Mouse (Mus musculus) heart, embryonic 15.5 days (tissue): ENCODE measurements around the gene Topaz1. TPM values are rescaled to one million over a fixed set of nuclear protein-coding genes. Genes with fewer than 3 reads are reported as not detected.
A peak's percentile ranks its signal among the peaks of the same experiment; 100 is the strongest.

ENCODE experiments used
- ATAC-seq: fragments of 200-750 bp; cut with Nextera tagmentation; replicated peaks from 2 replicates; pipeline ENCODE4 v1.8.0; 2017; ENCODE audit warnings: low read depth, moderate TSS enrichment; ENCODE audit not compliant: insufficient number of reproducible peaks, insufficient read depth, low FRiP score
- H3K27ac ChIP-seq: fragments of 300-500 bp; sonication (generic); 2 replicates; pipeline ENCODE4 v1.5.1; 2015; ENCODE audit warnings: mild to moderate bottlenecking, inconsistent platforms
- H3K27me3 ChIP-seq: fragments of 300-500 bp; sonication (generic); 2 replicates; pipeline ENCODE4 v1.6.1; 2015; ENCODE audit warnings: inconsistent platforms
- H3K36me3 ChIP-seq: fragments of 300-500 bp; sonication (generic); 2 replicates; pipeline ENCODE4 v1.6.1; 2015; ENCODE audit warnings: mild to moderate bottlenecking, inconsistent platforms
- H3K4me1 ChIP-seq: fragments of 300-500 bp; sonication (generic); replicated peaks from 2 replicates; pipeline ENCODE4 v1.6.1; 2015; ENCODE audit warnings: inconsistent platforms
- H3K4me2 ChIP-seq: fragments of 300-500 bp; sonication (generic); 2 replicates; pipeline ENCODE4 v1.6.1; 2015; ENCODE audit warnings: inconsistent platforms, mild to moderate bottlenecking, moderate library complexity
- H3K4me3 ChIP-seq: fragments of 300-500 bp; sonication (generic); 2 replicates; pipeline ENCODE4 v1.5.1; 2015; ENCODE audit warnings: mild to moderate bottlenecking, inconsistent platforms
- H3K9ac ChIP-seq: fragments of 300-500 bp; sonication (generic); 2 replicates; pipeline ENCODE4 v1.6.1; 2015; ENCODE audit warnings: mild to moderate bottlenecking, inconsistent platforms
- H3K9me3 ChIP-seq: fragments of 300-500 bp; sonication (generic); replicated peaks from 2 replicates; pipeline ENCODE4 v1.6.1; 2016; ENCODE audit warnings: inconsistent platforms
- WGBS: fragments of 180-500 bp; shearing (Covaris S2); methylation state at CpG from one replicate; pipeline ENCODE4 v1.1.7; 2015; ENCODE audit warnings: mixed read lengths; 5-methylcytosine and 5-hydroxymethylcytosine counted together
- polyA plus RNA-seq: library from polyadenylated mRNA; unstranded; fragments of >200 nt; fragmentation: Nextera tagmentation; extraction: Ambion mirVana; gene quantifications from 2 replicates; pipeline ENCODE4 v1.2.1, GENCODE M21; 2015

Gene Topaz1
- polyA plus RNA-seq, 1 experiment from 2014 or later: 0.05 TPM

DNA sequence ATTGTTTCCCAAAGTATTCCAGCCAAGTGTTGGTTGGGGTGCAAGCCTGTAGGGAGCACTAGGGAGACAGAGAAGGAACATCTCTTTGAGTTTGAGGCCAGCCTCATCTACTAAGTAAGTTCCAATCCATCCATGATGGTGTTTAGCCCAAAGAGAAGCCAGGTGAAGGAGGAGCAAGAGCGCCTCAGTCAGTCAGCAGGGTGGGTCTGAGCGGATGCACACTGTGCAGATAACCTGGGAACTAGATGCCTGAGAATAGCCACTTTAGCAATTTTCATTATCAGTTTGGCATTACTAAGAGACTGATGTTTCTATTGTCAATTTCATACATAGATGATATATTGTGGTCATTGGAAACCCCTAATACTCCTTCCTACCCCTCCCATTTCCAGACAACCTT is 67.6 kb downstream of the Topaz1 start:
- Histone ChIP-seq H3K27ac (no peak overlapping the region), H3K4me1 (peaks cover 8% of the 10 kb centered on the region), H3K9ac (no peak overlapping the region), H3K9me3 (no peaks in the 10 kb centered on the region), H3K4me2 (no peak overlapping the region), H3K27me3 (no peaks in the 10 kb centered on the region), H3K4me3 (no peak overlapping the region), H3K36me3 (peaks cover 8% of the 10 kb centered on the region)
- 94% methylated on average over 2 of the region's 2 CpGs for whole genome bisulfite sequencing
- ATAC-seq: no peak

DNA sequence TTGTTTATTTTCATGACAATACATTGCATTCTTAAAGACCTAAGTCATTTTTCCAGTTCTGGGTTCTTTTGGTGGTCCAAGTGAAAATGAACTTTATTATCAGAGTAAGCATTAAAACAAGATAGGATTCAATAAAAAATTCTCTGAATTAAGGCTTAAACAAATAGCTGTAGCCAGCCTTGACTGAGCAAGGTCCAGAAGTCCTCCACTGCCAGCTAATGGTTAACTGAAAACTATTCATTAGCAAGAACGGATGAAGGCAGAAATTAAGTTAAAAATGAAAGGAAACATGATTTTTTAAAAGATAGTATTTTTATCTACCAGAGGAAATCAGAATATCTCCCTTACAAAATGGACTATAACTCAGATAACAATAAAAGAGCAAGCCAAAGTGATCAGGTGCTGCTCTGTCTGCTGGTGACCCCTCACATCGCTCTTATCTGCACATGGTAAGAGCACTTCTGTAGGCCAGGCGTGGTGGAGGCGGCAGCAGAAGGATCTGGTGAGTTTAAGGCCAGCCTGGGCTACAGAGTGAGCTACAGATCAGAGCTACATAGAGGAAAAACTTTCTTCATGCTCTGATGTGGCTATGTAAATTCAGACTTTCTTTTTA is 68.2 kb downstream of the Topaz1 start:
- WGBS: 68% methylated on average over 4 of the region's 4 CpGs
- Histone ChIP-seq H3K36me3 (peaks cover 14% of the 10 kb centered on the region), H3K27ac (no peak overlapping the region), H3K4me1 (peaks cover 4% of the 10 kb centered on the region), H3K4me3 (no peak overlapping the region), H3K9me3 (no peaks in the 10 kb centered on the region), H3K27me3 (no peaks in the 10 kb centered on the region), H3K4me2 (no peak overlapping the region), H3K9ac (no peak overlapping the region)
- no peak for ATAC-seq

DNA sequence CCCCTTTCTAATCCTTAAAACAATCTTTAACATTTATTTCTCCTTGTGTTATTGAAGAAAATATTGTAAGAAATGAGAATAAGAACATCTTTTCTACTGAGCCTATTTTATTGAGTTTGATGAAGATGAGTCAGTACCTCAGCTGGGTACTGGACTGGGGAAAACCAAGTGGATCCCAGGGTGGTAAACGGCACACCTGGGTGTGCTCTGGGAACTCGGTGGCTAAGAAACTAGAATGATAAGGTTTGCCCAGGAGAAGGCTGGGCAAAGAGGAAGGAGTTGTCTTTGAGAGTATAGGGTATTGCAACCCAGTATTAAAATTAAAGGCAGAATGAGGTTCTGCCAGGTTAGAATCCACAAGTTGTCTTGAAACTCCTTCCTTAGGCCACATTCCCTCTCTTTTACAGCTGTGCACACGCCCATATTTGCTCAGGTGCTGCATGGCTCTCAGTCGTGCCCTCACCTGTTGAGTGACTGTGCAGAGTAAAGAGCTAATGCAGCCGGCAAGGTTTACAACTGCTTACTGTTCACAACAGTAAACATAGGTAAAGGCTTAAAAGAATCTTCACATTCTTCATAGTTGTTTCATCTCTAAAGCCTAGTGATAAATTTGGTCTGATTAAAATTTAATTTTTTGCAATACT is 76.3 kb downstream of the Topaz1 start:
- no peaks in the 10 kb centered on the region for H3K9me3 ChIP-seq
- H3K9ac ChIP-seq: no peak overlapping the region
- H3K36me3 ChIP-seq: peaks cover 42% of the 10 kb centered on the region
- no peak overlapping the region for H3K4me3 ChIP-seq
- no peak overlapping the region for H3K4me2 ChIP-seq
- H3K4me1 ChIP-seq: no peaks in the 10 kb centered on the region
- no peaks in the 10 kb centered on the region for H3K27me3 ChIP-seq
- WGBS: 81% methylated on average over 5 of the region's 5 CpGs
- H3K27ac ChIP-seq: no peak overlapping the region
- ATAC-seq: no peak

- Histone ChIP-seq H3K27me3 (no peaks in the 10 kb centered on the region), H3K4me3 (no peak overlapping the region), H3K36me3 (peaks cover 37% of the 10 kb centered on the region), H3K9ac (no peak overlapping the region), H3K9me3 (no peaks in the 10 kb centered on the region), H3K4me1 (no peaks in the 10 kb centered on the region), H3K27ac (no peak overlapping the region), H3K4me2 (no peak overlapping the region)
- no peak for ATAC-seq
- WGBS: 87% methylated on average over 4 of the region's 4 CpGs
These were observed 79.6 kb downstream of the Topaz1 start for GRCm38 (mm10) chr9:122826743-122827142.

DNA sequence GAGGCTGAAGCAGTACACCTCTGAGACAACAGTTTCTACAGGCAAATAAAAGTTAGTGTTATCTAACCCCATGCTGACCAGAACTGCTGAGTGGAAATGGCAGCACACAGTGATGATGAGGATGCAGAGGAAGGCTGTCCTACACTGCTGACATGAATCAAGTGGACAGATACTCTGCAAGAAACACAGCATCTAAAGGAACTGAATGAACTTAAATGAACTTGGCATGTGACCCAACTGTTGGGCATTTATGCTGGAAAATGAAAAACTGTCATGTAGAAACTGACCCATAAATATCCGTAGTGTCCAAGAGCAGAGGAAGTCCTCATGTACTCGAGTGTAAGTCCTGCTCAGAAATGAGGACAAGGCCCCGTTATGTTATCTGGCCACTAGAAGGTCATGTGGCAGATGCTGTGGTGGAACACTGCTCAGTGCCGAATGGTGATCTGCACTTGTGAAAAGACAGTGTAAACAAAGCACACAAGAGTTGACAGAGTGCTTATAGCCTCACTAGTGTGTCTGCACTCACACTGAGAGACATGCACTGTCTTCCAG is 82.8 kb downstream of the Topaz1 start:
- ATAC-seq: no peak
- H3K36me3 ChIP-seq: peaks cover 29% of the 10 kb centered on the region; the same call in 1 of the 2 replicates
- no peaks in the 10 kb centered on the region for H3K4me1 ChIP-seq
- no peaks in the 10 kb centered on the region for H3K27me3 ChIP-seq
- no peak overlapping the region for H3K4me2 ChIP-seq
- H3K9me3 ChIP-seq: no peaks in the 10 kb centered on the region
- 53% methylated on average over 4 of the region's 4 CpGs for WGBS
- no peak overlapping the region for H3K9ac ChIP-seq
- H3K4me3 ChIP-seq: no peak overlapping the region
- H3K27ac ChIP-seq: no peak overlapping the region

DNA sequence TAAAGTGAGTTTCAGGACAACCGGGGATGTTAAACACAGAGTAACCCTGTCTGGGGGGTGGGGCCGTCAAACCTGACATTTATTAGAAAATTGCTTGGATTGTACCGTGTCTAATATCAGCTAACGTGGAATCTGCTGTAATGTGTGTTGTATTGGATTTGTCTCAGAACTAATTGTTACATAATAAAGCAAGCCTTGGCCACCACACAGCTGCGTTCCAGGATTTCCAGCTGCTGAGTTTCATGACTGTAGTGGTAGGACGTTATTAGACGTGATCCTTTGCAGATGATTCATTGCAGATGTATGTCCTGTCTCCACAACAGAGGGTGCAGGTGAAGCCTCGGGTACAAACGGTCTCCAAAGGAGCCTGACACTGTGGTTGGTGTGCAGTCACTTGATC is 89.0 kb downstream of the Topaz1 start:
- H3K27me3 ChIP-seq: no peaks in the 10 kb centered on the region
- WGBS: 74% methylated on average over 9 of the region's 9 CpGs
- no peak overlapping the region for H3K4me3 ChIP-seq
- H3K9me3 ChIP-seq: no peaks in the 10 kb centered on the region
- H3K36me3 ChIP-seq: peaks cover 3% of the 10 kb centered on the region; the same call in 1 of the 2 replicates
- H3K4me1 ChIP-seq: peaks cover 19% of the 10 kb centered on the region
- H3K27ac ChIP-seq: no peak overlapping the region
- no peak overlapping the region for H3K4me2 ChIP-seq
- H3K9ac ChIP-seq: no peak overlapping the region
- no peak for ATAC-seq

DNA sequence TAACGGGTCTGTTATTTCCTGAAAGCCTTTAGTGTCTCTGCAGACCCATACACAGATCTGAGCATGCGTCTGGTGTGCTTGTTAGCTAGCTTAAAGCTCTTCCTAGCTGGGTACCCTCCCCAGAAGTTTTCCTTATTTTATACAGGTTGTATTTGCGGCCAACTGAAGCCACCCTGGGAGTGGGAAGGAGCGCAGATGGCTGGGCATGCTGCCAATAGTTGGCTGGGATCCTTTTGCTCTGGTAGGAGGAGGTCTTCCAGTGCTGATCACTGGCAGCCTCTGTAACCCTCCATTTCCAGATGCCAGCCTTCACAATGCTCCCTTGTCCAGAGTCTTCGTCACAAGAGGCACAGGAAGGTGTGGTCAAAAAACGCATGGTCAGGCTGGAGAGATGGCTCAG is 89.6 kb downstream of the Topaz1 start:
- no peak overlapping the region for H3K4me2 ChIP-seq
- no peaks in the 10 kb centered on the region for H3K27me3 ChIP-seq
- H3K36me3 ChIP-seq: peaks cover 3% of the 10 kb centered on the region; the same call in 1 of the 2 replicates
- no peaks in the 10 kb centered on the region for H3K9me3 ChIP-seq
- H3K27ac ChIP-seq: peak overlapping the region; percentile 55
- H3K4me3 ChIP-seq: no peak overlapping the region
- WGBS: 27% methylated on average over 6 of the region's 6 CpGs
- peak; percentile 55; the same call in 1 of the 2 replicates for ATAC-seq
- H3K9ac ChIP-seq: no peak overlapping the region
- peaks cover 19% of the 10 kb centered on the region for H3K4me1 ChIP-seq

DNA sequence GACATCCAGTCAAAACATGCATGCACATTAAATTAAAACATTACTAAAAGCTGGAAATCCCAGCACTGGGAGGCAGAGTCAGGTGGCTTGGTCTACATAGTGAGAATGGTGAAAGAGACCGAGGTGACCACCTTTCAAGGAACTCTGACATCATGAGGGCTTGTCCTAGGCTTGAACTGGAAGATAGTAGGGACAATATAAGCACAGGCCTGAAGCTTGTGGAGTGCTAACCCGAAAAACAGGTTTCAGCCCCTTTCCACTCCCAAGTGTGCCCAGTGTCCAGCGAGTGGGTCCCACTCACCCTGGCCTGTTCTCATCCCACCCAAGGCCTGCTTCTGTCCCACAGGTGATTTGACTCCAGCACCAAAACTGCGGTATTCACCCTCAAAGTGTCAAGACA is 90.1 kb downstream of the Topaz1 start:
- Histone ChIP-seq H3K9me3 (no peaks in the 10 kb centered on the region), H3K4me3 (no peak overlapping the region), H3K27me3 (no peaks in the 10 kb centered on the region), H3K27ac (peak overlapping the region; percentile 55), H3K4me1 (peaks cover 19% of the 10 kb centered on the region), H3K4me2 (no peak overlapping the region), H3K9ac (no peak overlapping the region), H3K36me3 (peaks cover 3% of the 10 kb centered on the region; the same call in 1 of the 2 replicates)
- peak; percentile 27; the same call in 1 of the 2 replicates for ATAC-seq
- 68% methylated on average over 4 of the region's 4 CpGs for WGBS

GRCm38 (mm10) chr9:122837680-122838079 is 90.5 kb downstream of the Topaz1 start:
- H3K4me2 ChIP-seq: peak overlapping the region; percentile 38
- H3K9ac ChIP-seq: no peak overlapping the region
- WGBS: 26% methylated on average over 16 of the region's 16 CpGs
- H3K36me3 ChIP-seq: peaks cover 1% of the 10 kb centered on the region; the same call in 1 of the 2 replicates
- peak overlapping the region; percentile 5; the same call in 1 of the 2 replicates for H3K4me3 ChIP-seq
- H3K4me1 ChIP-seq: peaks cover 19% of the 10 kb centered on the region
- H3K9me3 ChIP-seq: no peaks in the 10 kb centered on the region
- peak overlapping the region; percentile 55 for H3K27ac ChIP-seq
- no peak; the same call in 1 of the 2 replicates for ATAC-seq
- no peaks in the 10 kb centered on the region for H3K27me3 ChIP-seq

GRCm38 (mm10) chr9:122843760-122844159 is 96.6 kb downstream of the Topaz1 start, which contains the start of gene Gm35549:
TSS of gene Gm35549 (minus strand) at chr9:122844035.
- no peak; the same call in 1 of the 2 replicates for ATAC-seq
- Histone ChIP-seq H3K4me1 (no peaks in the 10 kb centered on the region), H3K4me2 (no peak within 1 kb of the TSS), H3K36me3 (peaks cover 6% of the 10 kb centered on the region; the same call in 1 of the 2 replicates), H3K27me3 (no peaks in the 10 kb centered on the region), H3K4me3 (no peak within 1 kb of the TSS), H3K9ac (no peak within 1 kb of the TSS), H3K27ac (no peak within 1 kb of the TSS), H3K9me3 (no peaks in the 10 kb centered on the region)
- 81% methylated on average over 3 of the region's 3 CpGs for WGBS

GRCm38 (mm10) chr9:122845621-122846020 is 98.5 kb downstream of the Topaz1 start:
- Histone ChIP-seq H3K36me3 (peaks cover 24% of the 10 kb centered on the region), H3K27ac (no peak overlapping the region), H3K4me3 (no peak overlapping the region), H3K9ac (no peak overlapping the region), H3K4me1 (no peaks in the 10 kb centered on the region), H3K9me3 (no peaks in the 10 kb centered on the region), H3K4me2 (no peak overlapping the region), H3K27me3 (no peaks in the 10 kb centered on the region)
- no peak for ATAC-seq
- 77% methylated on average over 3 of the region's 3 CpGs for WGBS
